Mouse (Mus musculus) cerebellum, postnatal 10 days (tissue): ENCODE measurements at regions not wholly inside any gene's neighbourhood (a gene's known extent, or its start where the extent isn't known, plus 50 kb on each side); places are given as distances from the start of the nearest gene placed in this dataset.

ENCODE experiments used
- DNase-seq, 2 experiments: peaks; one replicate each; pipeline ENCODE4 v3.0.0; 2021; ENCODE audit warnings: mixed read lengths in 2 of 2

DNA sequence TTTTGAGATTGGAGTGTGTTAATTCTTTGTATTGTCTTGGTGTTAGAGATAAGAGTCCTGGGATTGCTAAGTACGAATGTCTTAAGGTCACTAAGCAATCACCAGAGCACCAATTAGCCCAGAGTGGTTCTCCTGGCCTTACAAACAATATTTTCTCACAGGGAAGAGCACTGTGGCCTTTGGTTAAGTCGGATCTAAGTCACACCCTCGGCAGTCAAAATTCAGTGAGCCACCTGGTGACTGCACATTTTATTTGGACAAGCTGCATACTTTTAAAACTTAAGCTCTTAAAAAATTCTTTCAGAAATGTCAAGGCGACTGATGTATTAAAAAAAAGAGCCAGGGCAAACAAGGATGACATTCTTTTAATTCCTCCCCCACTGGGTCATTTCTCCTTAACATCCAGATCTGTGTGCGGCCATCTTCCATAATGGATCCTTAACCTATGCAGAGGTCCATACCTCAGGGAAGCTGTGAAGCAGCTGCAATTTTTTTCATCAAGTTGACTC is 60.9 kb upstream of the Foxa2 start:
- DNase-seq: no peak

DNA sequence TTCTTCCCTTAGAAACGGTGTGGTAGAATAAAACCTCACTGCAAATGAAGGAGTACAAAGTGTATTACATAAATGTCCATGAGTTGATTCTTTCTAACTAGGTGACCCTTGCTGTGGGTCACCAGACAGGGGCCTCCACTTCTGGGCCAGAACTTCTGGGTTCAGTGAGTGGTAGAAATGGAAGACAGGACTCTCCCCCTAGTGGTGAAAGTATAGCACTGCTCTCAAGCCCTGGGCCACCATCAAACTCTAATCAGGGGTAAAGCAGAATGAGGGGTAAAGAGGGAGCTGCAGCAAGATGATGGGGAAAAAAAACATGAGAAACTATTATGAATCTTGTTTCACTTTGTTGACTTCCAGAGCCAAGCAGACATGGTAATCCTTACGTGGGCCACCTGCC is 63.4 kb upstream of the Foxa2 start:
- peak; percentile 20 to 30 for DNase-seq

DNA sequence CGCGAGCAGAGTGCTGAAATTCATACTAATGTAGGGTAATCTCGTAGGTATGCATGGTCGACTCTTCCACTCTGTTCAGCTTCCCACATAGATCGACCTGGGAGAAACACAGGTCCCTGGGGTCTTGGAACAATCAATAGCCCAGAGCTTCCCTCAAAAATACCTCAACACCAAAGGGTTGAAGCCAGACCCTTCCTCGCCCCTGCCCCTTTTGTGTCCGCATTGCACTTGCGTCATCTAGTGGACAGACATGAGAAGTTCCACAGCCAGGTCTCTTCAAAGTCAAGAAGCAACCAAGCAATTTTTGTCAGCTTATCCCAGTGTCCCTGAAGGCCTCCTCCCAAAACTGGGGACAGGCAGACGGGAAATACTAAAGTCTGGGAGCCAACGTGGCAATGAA is 65.1 kb upstream of the Foxa2 start:
- peak; percentile 60 to 62 for DNase-seq

DNA sequence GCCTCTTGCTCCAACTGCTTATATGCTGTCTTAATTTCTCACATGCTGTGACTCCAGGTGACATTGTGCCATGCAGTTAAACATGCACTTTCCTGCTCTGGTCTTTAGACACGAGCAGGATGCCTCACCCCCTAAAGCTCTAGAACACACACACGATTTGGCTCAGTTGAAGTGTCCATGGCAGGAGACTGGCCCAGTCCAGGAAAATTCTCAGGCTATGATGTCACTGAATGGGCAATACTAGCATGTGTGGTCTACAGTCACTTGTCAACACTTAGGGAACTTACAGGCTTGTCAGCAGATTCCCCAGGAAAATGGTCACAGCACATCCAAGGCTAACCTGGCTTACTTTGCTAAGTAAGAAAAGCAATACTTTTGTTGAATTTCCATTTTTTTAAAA is 66.4 kb upstream of the Foxa2 start:
- DNase-seq: no peak

DNA sequence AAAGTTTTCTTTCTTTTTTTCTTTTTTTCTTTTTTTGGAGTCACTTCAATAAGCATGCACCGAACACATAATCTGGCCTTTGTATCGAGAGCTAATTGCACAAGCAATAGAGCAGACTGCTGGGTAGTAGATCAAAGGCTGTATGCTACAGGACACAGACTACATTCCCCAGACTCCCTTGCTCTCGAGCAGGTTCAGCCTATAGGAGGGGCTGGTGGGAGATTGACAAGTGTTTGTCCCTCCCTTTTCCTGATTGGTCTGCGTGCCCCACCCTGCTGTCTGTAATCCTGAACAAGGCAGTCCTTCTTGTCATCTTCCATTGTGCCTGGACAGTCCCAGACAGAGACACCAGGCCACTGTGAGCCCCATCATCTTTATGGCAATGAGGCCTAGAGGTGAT is 67.8 kb upstream of the Foxa2 start:
- DNase-seq: peak; percentile 30 to 33

DNA sequence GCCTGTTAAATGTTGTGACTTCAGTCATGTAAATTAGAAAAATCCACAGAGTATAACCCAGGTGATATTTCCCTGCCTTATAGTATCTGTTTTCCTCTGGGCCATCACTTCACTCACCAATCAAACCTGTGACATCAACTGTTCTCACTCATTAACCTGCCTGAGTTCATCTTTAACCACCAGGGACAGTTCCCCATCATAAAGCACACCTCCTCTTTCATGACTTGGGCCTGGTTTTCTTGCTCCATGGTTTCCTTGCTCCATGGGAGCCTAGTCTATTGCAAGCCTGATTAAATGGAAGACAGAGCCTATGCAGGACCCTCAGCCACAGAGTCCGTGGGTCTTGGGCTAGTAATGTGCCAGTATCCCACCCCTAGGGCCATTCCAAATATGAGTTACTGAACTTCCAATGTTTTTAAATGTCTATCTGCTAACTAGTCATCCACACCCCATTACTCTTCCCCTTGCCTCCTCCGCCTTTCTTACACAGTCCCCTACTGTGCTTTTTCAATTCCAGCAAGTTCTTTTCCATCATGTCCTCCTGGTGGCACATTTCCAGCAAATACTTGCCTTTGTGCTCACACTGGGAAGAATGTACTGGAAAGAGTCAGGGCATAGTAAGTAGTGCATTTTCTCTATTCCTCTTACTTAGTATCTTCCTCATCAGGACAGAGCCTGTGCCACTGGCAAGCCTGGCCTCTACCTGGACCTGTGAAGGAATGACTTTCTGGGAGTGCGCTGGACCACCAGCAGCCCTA is 69.4 kb upstream of the Foxa2 start:
- no peak for DNase-seq

DNA sequence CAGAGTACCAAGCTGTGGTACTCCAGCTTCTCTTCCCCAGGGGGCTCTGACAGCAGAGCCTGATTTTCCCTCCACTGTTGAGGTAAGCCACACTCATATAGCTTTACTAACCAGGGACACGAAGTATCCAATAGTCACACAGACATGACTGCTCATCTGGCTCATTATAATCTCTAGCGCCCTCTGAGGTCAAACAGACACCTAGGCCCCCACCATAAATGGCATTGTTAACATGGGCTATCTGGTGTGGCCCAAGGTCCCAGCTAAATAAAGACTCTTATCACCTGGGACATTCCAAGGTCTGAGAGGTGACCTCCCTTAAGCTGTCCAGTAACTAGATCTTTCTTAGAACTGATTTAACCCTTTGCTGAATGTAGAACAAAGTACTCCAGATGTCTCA is 70.7 kb upstream of the Foxa2 start:
- DNase-seq: no peak

DNA sequence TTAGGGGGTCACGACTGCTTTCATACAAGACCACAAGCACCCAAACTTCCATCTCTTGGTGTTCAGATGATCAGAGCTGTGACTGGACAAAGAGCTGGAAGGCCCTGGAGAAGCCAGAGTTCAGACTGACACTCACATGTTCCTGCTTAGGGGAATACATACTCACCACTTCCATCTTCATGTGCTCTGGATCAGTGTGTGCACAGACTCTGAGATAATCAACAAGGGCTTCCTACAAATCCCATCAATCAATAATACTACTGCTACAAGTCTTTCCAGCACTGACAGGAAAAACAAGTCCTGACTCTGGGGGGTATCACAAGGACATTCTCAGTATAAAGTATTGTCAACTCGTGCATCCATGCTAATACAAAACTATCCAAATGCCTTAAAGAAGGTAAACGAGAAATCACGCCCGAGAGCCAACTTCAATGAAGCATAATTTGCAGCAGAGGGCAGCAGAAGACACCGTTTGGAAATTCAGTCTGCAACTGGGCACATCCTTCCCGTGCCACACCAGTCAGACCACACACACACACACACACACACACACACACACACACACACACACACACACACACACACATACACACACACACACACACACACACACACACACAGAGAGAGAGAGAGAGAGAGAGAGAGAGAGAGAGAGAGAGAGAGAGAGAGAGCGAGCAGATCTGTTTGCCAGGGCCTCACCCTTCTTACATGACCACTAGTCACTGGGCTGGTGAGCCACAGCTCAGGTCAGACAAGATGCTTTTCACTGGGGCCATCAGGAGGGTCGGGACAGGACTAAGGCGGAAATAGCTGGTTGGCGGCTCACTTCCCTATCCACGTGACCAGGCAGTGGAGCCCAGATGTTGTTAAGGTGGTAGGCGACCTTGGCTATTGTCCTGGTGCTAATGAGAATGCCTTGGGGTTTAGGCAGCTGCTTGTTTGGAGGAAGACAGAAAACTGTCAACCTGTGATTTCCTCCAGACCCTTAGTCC is 75.4 kb upstream of the Foxa2 start:
- DNase-seq: peak; percentile 61 to 63

DNA sequence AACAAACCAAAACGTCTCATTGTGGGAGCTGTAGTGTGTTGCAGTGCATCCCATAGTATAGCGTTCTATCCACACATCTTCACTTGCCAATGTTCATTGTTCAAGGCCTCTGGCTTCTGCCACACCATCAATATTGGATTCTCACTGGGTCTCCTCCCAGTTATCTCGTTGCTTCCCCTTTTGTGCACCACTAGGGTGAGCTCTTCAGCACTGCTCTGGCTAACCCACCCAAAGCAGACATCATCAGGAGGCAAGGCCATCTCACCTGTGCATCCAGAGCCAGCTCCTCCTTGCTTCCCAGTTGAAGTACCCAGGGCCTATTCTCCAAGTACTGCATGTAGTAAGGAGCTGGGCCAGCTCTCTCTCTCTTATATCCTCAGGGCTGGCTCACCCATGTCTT is 77.0 kb upstream of the Foxa2 start:
- DNase-seq: no peak

DNA sequence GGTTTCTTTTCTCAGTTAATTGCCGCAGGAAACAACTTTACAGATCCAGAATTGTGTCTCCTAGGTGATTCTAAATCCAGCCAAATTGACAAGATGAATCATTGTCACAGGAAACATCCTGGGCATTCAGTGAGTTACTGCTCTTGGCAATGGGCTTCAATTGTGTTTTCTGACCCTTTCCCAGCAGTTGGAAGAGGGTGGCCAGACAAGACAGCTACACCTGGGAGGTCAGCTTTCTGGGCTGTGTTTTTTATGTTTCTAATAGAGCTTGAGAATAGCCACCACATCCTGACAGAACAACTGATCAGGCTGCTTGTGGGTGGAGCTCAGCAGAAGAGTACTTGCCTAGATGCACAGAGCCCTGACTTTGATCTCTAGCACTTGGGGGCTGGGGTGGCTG is 87.0 kb upstream of the Foxa2 start:
- DNase-seq: no peak

DNA sequence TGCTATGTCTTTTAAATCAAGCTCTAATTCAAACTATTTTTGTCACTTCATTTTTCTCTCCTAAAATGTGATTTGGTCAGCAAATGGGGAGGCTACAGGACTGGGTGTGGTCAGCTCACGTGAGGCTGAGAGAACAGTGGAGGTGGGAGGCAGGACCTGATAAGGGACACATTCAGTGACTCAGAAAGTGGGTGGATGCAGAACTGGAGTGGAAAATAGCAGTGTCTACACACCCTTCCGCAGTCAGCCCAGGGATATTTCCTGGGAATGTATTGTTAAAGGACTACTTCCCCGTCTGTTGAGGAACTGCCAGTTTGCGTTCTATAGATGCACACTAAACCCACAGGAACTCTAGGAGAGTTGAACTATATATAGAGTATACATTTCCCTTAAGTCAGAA is 95.2 kb upstream of the Foxa2 start:
- no peak for DNase-seq

DNA sequence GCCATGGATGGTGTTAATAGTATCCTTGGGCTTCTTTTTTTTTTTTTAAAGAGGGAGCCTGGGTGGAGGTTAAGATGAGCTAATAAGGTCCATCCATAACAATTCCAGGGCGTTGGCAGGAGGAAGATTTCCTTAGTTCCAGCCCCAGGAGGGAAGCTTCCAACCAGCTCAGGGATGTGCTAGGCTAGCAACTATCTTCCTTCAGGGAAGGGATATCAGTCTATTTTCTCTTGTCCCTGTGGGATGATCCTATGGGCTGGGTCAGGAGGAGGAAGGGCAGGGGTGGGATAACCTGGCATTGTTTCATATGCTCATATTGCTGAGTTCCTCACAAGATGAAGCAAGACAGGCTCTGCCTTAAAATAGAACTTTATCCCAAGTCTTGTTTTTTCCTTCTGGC is 98.0 kb upstream of the Foxa2 start:
- DNase-seq: no peak

DNA sequence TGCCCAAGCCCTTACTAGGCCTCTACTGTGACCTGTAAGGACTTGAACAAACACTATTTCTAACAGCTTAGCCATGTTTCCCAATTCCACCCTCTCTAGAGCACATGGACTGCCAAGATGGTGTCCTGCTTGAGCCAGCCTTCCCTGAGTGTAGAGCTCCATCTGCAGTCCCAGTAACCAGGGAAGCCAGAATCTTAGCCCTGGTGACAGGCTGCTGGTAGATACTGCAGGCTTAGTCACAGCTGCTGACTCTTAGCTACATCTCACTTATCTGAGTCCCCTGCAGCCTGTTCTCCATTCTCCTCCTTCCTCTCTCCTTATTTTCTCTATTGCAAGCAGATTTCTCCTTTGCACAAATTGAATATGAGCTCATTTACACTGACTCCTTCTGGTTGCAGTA is 101.5 kb upstream of the Foxa2 start:
- no peak for DNase-seq

DNA sequence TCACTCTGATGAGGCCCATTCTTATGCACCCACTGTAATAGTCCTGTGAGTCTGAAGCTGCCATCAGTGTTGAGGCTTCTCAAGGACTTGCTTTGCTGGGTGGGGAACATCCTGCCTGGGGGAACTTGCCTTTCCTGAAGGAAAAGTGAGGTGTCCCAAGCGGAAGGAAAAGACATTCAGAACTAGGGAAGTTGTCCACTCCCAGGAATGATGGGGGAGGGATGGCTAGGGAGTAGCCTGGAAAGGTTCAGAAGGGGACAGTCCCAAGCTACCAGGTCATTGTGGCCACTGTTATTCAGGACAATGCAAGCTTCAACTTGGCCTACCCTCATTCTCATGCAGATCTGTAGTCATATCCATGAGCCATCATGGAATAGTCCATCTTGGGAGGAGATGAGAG is 102.7 kb upstream of the Foxa2 start:
- DNase-seq: no peak

DNA sequence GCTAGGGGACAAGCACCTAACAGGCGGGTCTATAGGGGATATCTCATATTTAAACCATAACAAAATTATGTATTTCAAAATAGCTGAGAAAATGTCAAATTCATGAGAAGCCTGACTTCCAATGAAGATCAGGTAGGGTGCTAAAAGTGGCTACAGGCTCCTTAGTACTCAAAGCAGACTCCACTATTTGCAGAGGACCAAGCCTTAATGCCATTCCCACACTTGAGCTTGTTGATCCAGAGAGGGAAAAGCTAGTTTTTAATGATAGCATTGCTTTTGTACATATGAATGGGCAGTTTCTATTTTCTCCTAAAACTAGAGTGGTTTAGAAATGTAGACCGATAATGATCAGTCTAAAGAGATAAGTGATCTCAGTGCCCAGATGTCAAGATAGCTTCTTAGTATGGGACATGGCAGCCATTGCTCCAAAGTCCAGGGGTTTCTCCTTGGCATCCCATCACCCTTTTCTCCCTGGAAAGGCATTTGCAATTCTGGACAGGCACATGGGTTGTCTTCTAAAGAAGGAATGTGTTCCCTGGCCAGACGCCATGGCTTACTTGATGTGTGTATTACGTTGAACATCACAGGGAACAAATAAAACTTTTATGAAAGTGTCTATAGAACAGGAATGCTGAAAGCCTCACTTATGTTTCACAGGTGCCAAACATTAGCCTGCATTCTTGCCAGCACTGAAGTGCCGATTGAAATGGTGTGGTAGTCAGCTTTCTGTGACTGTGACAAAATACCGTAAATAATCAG is 106.9 kb upstream of the Foxa2 start:
- no peak for DNase-seq

DNA sequence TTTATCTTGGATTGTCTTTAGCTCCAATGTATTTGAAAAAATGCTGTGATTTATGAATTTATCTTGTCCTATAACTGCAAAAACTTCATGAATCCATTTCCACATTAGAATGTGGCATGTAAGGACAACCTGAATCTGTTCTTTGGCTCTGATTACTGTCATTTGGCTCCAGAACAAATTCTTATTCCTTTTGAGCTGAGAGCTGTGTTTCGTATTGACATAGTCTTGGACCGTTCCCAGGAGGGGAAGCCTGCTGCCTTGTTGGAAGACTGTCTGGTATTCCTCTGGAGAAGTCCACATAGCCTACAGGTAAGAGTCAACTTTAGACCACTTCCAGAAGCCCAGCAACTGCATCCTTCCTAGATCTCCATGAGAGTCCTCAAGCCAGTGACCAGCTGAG is 109.4 kb upstream of the Foxa2 start:
- peak; percentile 23 to 27 for DNase-seq

DNA sequence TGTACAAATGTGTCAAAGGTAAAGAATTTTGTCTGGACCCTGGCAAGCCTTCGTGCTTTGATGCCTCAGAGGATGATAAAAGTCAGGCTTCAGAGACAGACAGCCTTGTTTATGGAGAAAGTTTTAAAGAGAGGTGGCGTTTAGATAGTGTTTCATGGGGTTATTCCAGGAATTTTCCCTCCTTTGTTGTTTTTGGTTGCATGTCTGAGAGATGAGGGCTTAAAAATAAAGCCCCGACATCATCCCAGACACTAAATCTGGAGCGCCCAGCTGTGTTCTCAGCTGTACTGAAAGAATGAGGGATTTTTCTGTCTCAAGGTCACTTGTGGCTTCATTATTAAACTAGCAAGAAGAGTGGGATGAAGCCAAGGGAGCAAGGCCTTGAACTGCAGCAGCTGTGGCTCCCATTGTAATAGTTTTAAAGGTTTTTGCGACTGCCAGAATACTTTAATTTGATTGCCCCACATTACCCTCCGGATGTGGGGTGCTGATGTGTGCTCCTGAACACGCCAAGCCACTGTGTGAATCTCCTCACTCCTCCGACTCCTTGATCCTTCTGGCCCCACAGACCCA is 112.3 kb upstream of the Foxa2 start:
- DNase-seq: no peak

DNA sequence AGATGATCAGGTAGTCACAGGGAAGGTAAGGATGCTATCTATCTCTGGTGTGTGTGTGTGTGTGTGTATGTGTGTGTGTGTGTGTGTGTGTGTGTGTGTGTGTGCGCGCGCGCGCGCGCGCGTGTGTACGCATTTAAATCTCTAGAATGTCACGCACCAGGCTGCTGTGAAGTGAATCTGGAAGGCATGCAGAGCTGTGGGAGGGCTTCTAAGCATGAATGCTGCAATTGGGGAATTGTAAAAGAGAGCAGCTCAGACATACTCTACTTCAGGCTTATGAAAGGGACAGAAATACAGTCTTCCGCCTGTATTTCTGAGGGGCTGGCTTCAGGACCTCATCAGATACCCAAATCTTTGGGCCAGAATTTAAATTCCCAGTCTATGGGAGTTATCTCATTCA is 114.2 kb upstream of the Foxa2 start:
- DNase-seq: no peak

DNA sequence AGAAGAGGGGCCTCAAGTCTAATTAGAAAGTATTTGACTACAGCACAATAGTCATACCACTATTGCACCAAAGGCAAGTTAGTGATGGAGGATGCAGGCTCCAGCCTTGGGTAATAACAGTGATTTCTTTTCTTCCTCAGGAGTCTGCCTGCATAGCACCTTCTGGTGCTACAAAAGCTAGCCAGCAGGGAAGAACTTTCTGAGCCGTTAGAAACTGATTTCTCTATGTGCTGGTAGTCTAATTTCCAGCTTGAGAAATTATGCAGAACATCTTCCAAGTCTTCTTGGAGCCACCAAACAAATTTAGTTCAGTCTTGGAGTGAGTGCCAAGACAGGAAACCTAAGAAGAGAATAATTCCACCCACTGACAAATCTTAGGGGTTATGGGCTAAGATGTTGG is 115.2 kb upstream of the Foxa2 start:
- no peak for DNase-seq

DNA sequence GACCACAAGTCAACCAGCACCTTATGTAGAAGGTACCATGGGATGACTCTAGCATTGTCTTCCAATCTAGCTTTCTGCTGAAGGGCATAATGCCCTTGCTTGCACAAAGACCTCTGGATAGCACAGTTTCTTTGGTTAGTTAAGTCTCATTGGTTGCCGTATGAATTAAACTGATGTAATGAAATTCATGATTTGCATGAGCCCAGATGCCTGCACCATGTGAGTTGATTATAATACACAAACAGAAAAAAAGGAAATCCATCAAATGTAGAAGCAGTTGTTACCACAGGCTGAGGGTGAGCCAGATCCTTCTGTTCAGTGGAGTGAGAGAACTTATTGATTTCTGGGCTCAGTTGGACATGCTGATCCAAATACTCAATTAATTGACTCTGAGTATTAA is 115.8 kb upstream of the Foxa2 start:
- no peak for DNase-seq

DNA sequence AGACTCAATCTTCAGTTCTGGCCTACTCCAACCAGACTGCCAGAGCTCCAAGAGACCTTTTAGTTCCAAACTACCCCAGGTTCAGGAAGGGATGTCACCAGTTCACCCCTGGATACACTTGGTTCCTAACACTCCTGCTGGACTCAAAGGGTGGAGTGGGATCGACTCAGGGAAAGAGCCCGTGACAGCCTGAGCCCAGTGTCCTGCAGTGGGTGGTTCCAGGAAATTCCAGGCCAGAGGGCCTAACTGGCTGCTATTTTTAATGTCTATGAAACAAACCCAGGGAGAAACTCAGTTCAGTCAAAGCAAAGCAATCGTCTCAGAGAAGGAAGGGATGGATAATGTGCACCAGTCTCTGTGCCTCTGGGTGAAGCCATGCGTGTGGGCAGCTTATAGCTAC is 124.3 kb upstream of the Foxa2 start:
- DNase-seq: no peak

DNA sequence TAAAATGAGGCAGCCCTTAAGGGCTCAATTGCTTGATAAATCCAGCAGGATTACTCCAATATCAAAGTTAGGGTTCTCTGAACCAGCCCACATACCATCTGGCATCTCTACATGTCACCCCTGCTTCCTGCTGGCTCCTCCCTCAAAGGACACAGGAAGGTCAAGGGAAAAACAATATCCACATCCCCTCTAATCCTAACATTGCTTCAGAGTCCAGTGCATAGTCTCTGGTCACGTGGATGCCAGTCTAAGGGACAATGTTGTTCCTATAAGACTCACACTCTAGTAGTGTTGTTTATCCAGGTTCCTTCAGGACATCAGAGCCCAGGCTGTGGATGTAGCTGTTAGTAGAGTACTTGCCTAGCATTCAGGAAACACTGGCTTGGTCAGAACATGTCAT is 124.9 kb upstream of the Foxa2 start:
- DNase-seq: peak in 1 of 2 experiments; percentile 3
